Mouse (Mus musculus) kidney, adult 2 months (tissue): Measurements from ENCODE around the gene Trpm1. TPM values are rescaled to one million over a fixed set of nuclear protein-coding genes. Genes with fewer than 3 reads are reported as not detected.
A peak's percentile ranks its signal among the peaks of the same experiment; 100 is the strongest.

Source experiments
- DNase-seq: peaks from one replicate; pipeline ENCODE4 v3.0.0; 2021
- H3K27ac ChIP-seq: fragments of 200-500 bp; 2 replicates; pipeline ENCODE4 v1.5.1; 2012; ENCODE audit warnings: low read depth, low read length, control low read depth, inconsistent platforms; ENCODE audit not compliant: insufficient read depth
- H3K27me3 ChIP-seq: fragments of 200-500 bp; replicated peaks from 2 replicates; pipeline ENCODE4 v1.6.1; 2012; ENCODE audit warnings: mild to moderate bottlenecking, moderate library complexity, low read length, inconsistent platforms; ENCODE audit not compliant: control insufficient read depth, insufficient read depth
- H3K36me3 ChIP-seq: fragments of 200-500 bp; 2 replicates; pipeline ENCODE4 v1.6.1; 2012; ENCODE audit warnings: mild to moderate bottlenecking, moderate library complexity, low read length, inconsistent platforms; ENCODE audit not compliant: control insufficient read depth, insufficient read depth
- H3K4me1 ChIP-seq: fragments of 200-500 bp; 2 replicates; pipeline ENCODE4 v1.6.1; 2011; ENCODE audit warnings: low read length; ENCODE audit not compliant: control insufficient read depth, insufficient read depth
- H3K4me3 ChIP-seq: fragments of 200-500 bp; 2 replicates; pipeline ENCODE4 v1.5.1; 2011; ENCODE audit warnings: mild to moderate bottlenecking, low read depth, low read length, control low read depth; ENCODE audit not compliant: insufficient read depth
- CTCF ChIP-seq: fragments of 200-500 bp; conservative IDR thresholded peaks from 2 replicates; pipeline ENCODE4 v1.5.1; 2011; ENCODE audit warnings: low read depth, mild to moderate bottlenecking, control low read depth, low read length, moderate library complexity, mixed read lengths; ENCODE audit not compliant: insufficient read depth, insufficient read length
- POLR2A ChIP-seq: fragments of 200-500 bp; IDR thresholded peaks from one replicate; pipeline ENCODE4 v1.6.1; 2011; ENCODE audit warnings: low read depth, low read length, control low read depth
- WGBS: fragments of 180-500 bp; shearing (Covaris S2); methylation state at CpG from one replicate; pipeline ENCODE4 v1.1.7; 2018; 5-methylcytosine and 5-hydroxymethylcytosine counted together
- polyA plus RNA-seq: library from polyadenylated mRNA; depleted of rRNA; stranded (reverse); fragments of >200 nt; gene quantifications from 2 replicates; pipeline ENCODE4 v1.2.3, GENCODE M21; 2012

Gene Trpm1
- polyA plus RNA-seq, 1 experiment = 0.31 TPM

DNA sequence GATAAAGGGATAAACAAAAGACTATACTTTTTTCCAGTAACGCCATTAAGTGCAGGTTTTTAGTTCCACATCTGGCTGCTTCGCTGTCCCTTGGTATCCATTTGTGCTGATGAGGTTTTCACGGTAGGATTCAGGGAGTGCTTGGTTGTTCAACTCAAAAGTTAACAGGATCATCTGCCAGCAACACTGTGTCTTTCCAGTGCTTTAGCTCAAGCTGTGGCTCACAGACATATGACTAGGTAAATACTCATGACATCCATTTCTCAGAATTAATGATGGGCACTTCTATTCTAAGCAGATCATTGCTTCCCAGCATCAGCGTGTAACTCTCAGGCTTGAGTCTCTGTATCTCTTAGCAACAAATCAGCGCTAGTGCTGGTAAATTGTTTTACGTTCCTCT, 90.7 kb downstream of the Trpm1 start:
- Histone ChIP-seq H3K4me3 (no peak overlapping the region), H3K4me1 (0 out of 2 replicates have a peak, but pooled peaks cover 2% of the 10 kb centered on the region), H3K27me3 (no peaks in the 10 kb centered on the region), H3K27ac (no peak overlapping the region), H3K36me3 (no peaks in the 10 kb centered on the region)
- no peak for DNase-seq
- TF ChIP-seq POLR2A (no peak), CTCF (no peak)
- 74% methylated on average over 6 of the region's 6 CpGs for WGBS

DNA sequence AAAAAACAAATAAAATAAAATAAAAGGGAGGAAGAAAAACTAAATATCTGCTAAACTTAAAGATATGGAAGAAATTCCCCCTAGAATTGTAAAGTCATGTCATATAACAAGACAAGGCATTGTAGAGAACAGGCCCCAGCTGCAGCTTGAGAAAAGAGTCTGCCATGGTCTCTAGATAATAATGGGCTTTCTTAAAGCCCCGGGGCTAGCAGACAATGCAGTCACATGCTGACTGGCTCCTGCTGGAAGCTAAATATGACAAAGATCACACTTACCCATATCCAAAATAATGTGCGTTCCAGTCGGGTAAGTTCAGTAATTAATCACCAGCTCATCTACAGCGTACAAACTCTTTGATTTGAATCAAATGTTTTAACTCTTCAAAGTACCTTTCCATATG, 93.1 kb downstream of the Trpm1 start:
- Histone ChIP-seq H3K27me3 (no peaks in the 10 kb centered on the region), H3K27ac (no peak overlapping the region), H3K4me3 (no peak overlapping the region), H3K4me1 (no peaks in the 10 kb centered on the region), H3K36me3 (no peaks in the 10 kb centered on the region)
- no peak for DNase-seq
- 71% methylated on average over 4 of the region's 4 CpGs for WGBS
- no peak for TF ChIP-seq CTCF
- no peak for TF ChIP-seq POLR2A

DNA sequence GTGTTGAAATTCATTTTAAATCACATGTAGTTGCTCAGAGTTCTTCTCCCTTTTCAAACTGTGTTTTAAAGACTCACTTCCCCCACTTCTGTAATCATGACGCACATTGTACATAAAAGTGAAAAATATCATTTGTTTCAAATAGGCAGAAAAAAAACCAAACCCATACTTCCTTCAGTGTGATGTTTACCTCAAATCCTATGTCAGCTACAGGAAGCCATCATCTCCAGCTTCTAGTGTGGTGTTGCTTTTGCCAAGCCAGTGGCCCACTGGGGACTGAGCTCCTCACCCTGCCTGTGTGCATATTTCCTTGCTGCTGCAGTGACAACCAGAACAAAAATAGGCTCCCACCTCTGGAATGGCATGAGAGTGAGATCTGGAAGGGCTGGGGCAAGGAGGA, 94.7 kb downstream of the Trpm1 start:
- no peak overlapping the region for H3K4me3 ChIP-seq
- DNase-seq = no peak
- WGBS = 53% methylated on average over 1 of the region's 1 CpGs
- H3K27me3 ChIP-seq = no peaks in the 10 kb centered on the region
- H3K27ac ChIP-seq = no peak overlapping the region
- TF ChIP-seq CTCF = no peak
- TF ChIP-seq POLR2A = no peak
- H3K36me3 ChIP-seq = no peaks in the 10 kb centered on the region
- no peaks in the 10 kb centered on the region for H3K4me1 ChIP-seq

DNA sequence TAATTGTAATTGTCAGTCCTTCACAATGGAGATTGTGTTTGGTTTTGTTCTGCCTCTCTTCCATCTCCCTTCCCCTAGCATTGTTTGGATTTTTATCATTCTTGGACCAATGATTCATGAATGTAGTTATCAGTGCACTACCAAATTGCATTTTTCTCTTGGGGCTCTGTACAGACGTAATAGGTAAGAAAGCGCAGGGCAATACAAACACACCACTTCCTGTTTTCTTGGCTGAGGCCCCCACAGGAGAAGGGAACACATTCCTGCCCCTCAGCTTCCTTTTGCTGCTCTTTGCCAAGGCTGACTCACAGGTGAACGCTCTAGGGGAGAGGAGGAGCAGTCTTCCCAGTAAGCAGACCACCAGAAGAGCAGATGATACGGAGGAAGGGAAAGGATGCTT, 96.1 kb downstream of the Trpm1 start:
- WGBS = 33% methylated on average over 4 of the region's 4 CpGs
- H3K27me3 ChIP-seq = no peaks in the 10 kb centered on the region
- H3K4me3 ChIP-seq = no peak overlapping the region
- DNase-seq = peak; percentile 10
- H3K27ac ChIP-seq = no peak overlapping the region
- H3K4me1 ChIP-seq = no peaks in the 10 kb centered on the region
- TF ChIP-seq CTCF = no peak
- no peak for TF ChIP-seq POLR2A
- H3K36me3 ChIP-seq = no peaks in the 10 kb centered on the region

DNA sequence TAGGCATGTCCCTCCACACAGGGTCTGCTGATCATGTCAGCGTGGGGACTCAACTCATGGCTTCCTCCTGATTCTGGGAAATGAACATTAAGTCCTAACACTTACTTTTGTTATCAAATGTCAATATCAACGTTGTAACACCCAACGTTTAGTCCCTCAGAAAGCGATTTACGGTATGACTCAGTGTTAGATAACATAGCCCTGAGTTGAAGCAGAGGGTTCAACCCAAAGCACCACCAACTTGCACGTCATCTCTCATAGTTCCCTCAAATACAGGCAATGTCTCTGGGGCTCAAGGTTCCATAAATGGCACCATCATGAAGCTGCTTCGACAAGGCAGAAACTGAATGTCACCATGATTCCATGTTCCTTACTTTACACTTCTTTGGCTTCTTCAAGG, 96.8 kb downstream of the Trpm1 start:
- no peaks in the 10 kb centered on the region for H3K36me3 ChIP-seq
- no peak overlapping the region for H3K4me3 ChIP-seq
- no peak for DNase-seq
- no peak overlapping the region for H3K27ac ChIP-seq
- H3K4me1 ChIP-seq = no peaks in the 10 kb centered on the region
- WGBS = 83% methylated on average over 7 of the region's 7 CpGs
- H3K27me3 ChIP-seq = no peaks in the 10 kb centered on the region
- TF ChIP-seq CTCF = no peak
- TF ChIP-seq POLR2A = no peak

DNA sequence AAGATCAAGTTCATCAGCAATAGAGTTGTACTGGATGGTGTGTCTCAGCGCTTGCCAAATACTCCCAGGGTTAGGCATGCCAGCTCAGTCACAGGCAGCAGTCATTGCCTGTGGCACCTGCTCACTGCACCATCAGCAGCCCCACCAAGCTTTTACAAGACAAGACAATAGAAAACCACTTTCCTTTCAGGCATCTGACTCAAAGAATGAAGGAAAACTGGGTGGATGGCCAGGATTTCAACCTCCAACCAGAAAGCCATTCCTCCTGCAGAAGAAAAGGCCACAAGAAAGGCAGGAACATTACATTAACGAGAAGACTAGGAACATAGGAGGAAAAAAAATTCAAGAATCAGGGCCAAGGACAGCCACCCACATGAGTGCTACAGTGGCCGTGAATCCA, 100.1 kb downstream of the Trpm1 start:
- no peaks in the 10 kb centered on the region for H3K36me3 ChIP-seq
- DNase-seq = no peak
- no peak overlapping the region for H3K4me3 ChIP-seq
- TF ChIP-seq POLR2A = no peak
- TF ChIP-seq CTCF = no peak
- H3K27me3 ChIP-seq = no peaks in the 10 kb centered on the region
- H3K4me1 ChIP-seq = no peaks in the 10 kb centered on the region
- no peak overlapping the region for H3K27ac ChIP-seq
- 91% methylated on average over 3 of the region's 3 CpGs for WGBS

DNA sequence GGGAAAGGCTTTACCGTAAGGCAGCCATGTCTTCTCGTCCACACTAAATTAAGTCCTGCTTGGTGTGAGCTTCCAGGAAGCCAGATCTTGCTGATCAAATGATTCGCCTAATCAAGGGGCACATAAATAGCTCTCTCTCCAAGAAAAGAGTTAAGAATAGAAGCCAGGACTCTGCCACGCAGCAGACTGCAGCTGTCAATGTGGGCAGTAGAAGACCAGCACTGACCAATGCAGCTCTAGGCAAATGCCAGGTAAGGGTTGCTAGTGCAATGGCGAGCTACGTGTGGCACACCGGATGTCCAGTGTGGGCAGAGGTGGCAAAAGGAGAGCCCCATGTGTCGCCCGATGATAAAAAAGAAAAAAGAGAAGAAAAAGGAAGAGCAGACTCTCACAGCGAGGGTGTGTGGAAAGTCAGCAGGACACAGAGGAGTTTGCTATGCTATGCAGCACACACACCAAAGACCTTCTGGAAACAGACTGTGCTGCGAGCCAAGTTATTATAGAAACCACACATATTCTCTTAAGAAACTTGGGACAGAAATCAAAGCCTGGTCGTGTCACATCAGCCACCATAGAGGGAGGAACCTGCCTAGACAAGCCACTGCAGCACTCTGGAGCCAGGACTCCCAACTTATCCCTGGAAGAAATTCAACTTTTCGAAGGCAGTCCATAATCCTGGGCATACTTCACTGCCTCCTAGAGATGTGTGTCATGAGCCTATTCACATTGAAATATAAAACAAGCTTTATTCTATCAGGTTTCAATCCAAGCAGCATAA, 112.1 kb downstream of the Trpm1 start:
- Histone ChIP-seq H3K4me3 (no peak overlapping the region), H3K4me1 (no peaks in the 10 kb centered on the region), H3K27ac (no peak overlapping the region), H3K27me3 (no peaks in the 10 kb centered on the region; the same call in 1 of the 2 replicates), H3K36me3 (no peaks in the 10 kb centered on the region)
- 84% methylated on average over 13 of the region's 13 CpGs for WGBS
- TF ChIP-seq POLR2A (no peak), CTCF (no peak)
- DNase-seq = no peak

DNA sequence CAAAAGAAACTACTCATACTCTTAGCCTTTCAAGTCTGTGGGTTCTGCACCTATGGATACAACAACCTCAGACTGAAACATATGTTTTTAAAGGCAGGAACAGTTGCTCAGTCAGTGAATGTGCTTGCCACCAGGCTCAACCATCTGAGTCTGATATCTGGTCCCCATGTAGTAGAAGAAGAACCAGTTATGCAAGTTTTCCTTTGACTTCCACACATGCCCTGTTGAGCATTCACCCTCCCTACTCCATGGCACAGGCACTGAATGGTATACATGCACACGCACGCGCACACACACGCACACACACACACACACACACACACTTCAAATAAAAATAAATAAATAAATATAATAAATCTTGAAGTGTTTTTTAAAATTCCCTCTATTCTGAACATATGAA, 113.0 kb downstream of the Trpm1 start:
- H3K27me3 ChIP-seq = no peaks in the 10 kb centered on the region; the same call in 1 of the 2 replicates
- DNase-seq = no peak
- TF ChIP-seq POLR2A = no peak
- H3K27ac ChIP-seq = no peak overlapping the region
- WGBS = 80% methylated on average over 4 of the region's 4 CpGs
- H3K4me1 ChIP-seq = no peaks in the 10 kb centered on the region
- no peak overlapping the region for H3K4me3 ChIP-seq
- no peaks in the 10 kb centered on the region for H3K36me3 ChIP-seq
